Mouse (Mus musculus) gastrocnemius, adult 8-10 months (tissue): ENCODE measurements around the gene Olfr1150-ps1. TPM values are rescaled to one million over a fixed set of nuclear protein-coding genes. Genes with fewer than 3 reads are reported as not detected.

Experiments used
- DNase-seq, 2 experiments: peaks; one replicate each; pipeline ENCODE4 v3.0.0; 2022; ENCODE audit warnings: low spot score in 2 of 2
- total RNA-seq, 4 experiments: library from RNA; stranded (reverse); gene quantifications; 2 replicates each; pipeline ENCODE4 v1.2.4; 2022

Gene Olfr1150-ps1
- total RNA-seq, result not detected

- no peak for DNase-seq
Measured at GRCm38 (mm10) chr2:87843693-87844092, at the start of gene Olfr1150-ps1. Gene Olfr1150-ps1 (plus strand): TSS chr2:87843993.

- DNase-seq, result no peak
Measured at GRCm38 (mm10) chr2:87800292-87800691, 43.5 kb upstream of the Olfr1150-ps1 start, which contains the start of gene Olfr1143. Gene Olfr1143 (plus strand): TSS chr2:87800592.

GRCm38 (mm10) chr2:87809522-87809921 is 34.3 kb upstream of the Olfr1150-ps1 start, which contains the start of gene Olfr1145:
Gene Olfr1145 (plus strand): TSS chr2:87809822.
- no peak for DNase-seq

GRCm38 (mm10) chr2:87830233-87830632 is 13.6 kb upstream of the Olfr1150-ps1 start, which contains the start of gene Olfr1148:
Gene Olfr1148 (plus strand): TSS chr2:87830533.
- no peak for DNase-seq

GRCm38 (mm10) chr2:87855562-87855961 is 11.8 kb downstream of the Olfr1150-ps1 start, which contains the start of gene Olfr1151:
Gene Olfr1151 (plus strand): TSS chr2:87855862.
- no peak for DNase-seq

- DNase-seq, result no peak
Measured at GRCm38 (mm10) chr2:87866192-87866591, 22.4 kb downstream of the Olfr1150-ps1 start, which contains the start of gene Olfr1152. Gene Olfr1152 (plus strand): TSS chr2:87866492.

GRCm38 (mm10) chr2:87894662-87895061 is 50.9 kb downstream of the Olfr1150-ps1 start, which contains the start of gene Olfr1153:
Gene Olfr1153 (plus strand): TSS chr2:87894962.
- no peak for DNase-seq

Other genes starting within 250 kb of the Olfr1150-ps1 start
- gene Olfr1130, start 237.8 kb upstream of the Olfr1150-ps1 start, total RNA-seq, result not detected
- not detected for gene Olfr1131, start 216.9 kb upstream of the Olfr1150-ps1 start, total RNA-seq
- gene Olfr1132, start 206.5 kb upstream of the Olfr1150-ps1 start, total RNA-seq, result not detected
- gene Olfr1133, start 196.6 kb upstream of the Olfr1150-ps1 start, total RNA-seq, result not detected
- not detected for gene Olfr1134, start 185.5 kb upstream of the Olfr1150-ps1 start, total RNA-seq
- not detected for gene Olfr1135, start 170.3 kb upstream of the Olfr1150-ps1 start, total RNA-seq
- not detected for gene Olfr1136, start 150.0 kb upstream of the Olfr1150-ps1 start, total RNA-seq
- not detected for gene Olfr1137, start 130.8 kb upstream of the Olfr1150-ps1 start, total RNA-seq
- gene Olfr1138, start 104.0 kb upstream of the Olfr1150-ps1 start, total RNA-seq, result not detected
- not detected for gene Olfr1140, start 100.2 kb upstream of the Olfr1150-ps1 start, total RNA-seq
- gene Olfr1141, start 90.0 kb upstream of the Olfr1150-ps1 start, total RNA-seq, result not detected
- gene Olfr152, start 64.5 kb upstream of the Olfr1150-ps1 start, total RNA-seq, result not detected
- gene Olfr1143, start 43.4 kb upstream of the Olfr1150-ps1 start, total RNA-seq, result not detected
- gene Olfr1145, start 34.2 kb upstream of the Olfr1150-ps1 start, total RNA-seq, result not detected
- gene Olfr1148, start 13.5 kb upstream of the Olfr1150-ps1 start, total RNA-seq, result not detected
- not detected for gene Olfr1151, start 11.9 kb downstream of the Olfr1150-ps1 start, total RNA-seq
- not detected for gene Olfr1152, start 22.5 kb downstream of the Olfr1150-ps1 start, total RNA-seq
- not detected for gene Olfr1153, start 51.0 kb downstream of the Olfr1150-ps1 start, total RNA-seq
- gene Olfr1154, start 61.2 kb downstream of the Olfr1150-ps1 start, total RNA-seq, result not detected
- gene Olfr1155, start 101.1 kb downstream of the Olfr1150-ps1 start, total RNA-seq, result not detected
- gene Olfr1156, start 109.1 kb downstream of the Olfr1150-ps1 start, total RNA-seq, result not detected
- gene Olfr1157, start 124.3 kb downstream of the Olfr1150-ps1 start, total RNA-seq, result not detected
- gene Olfr74, start 130.7 kb downstream of the Olfr1150-ps1 start, total RNA-seq, result not detected
- not detected for gene Olfr1158, start 146.1 kb downstream of the Olfr1150-ps1 start, total RNA-seq
- gene Olfr1160, start 164.3 kb downstream of the Olfr1150-ps1 start, total RNA-seq, result not detected
- gene Olfr1161, start 178.8 kb downstream of the Olfr1150-ps1 start, total RNA-seq, result not detected
- gene Olfr73, start 193.7 kb downstream of the Olfr1150-ps1 start, total RNA-seq, result not detected
- not detected for gene Olfr1162, start 207.1 kb downstream of the Olfr1150-ps1 start, total RNA-seq
- not detected for gene Olfr1163, start 227.8 kb downstream of the Olfr1150-ps1 start, total RNA-seq
- not detected for gene Olfr1164, start 250.0 kb downstream of the Olfr1150-ps1 start, total RNA-seq